Mouse (Mus musculus) gastrocnemius, postnatal 25 days (tissue): Measurements from ENCODE around the gene Actr3. TPM values are rescaled to one million over a fixed set of nuclear protein-coding genes. Genes with fewer than 3 reads are reported as not detected.
"Not testable (repeated sequence)": the region's sequence is repeated elsewhere in the genome, so short reads cannot be mapped to it uniquely, and the experiment has no call there.

Experiments
- DNase-seq: peaks from one replicate; pipeline ENCODE4 v3.0.0; 2022
- total RNA-seq, 2 experiments: library from RNA; stranded (reverse); gene quantifications; 1 replicate in 1 of 2; 2 replicates in 1 of 2; pipeline ENCODE4 v1.2.3; 2021

Gene Actr3
- total RNA-seq, 2 experiments from 2014 or later = 34.5 to 38.6 TPM

GRCm38 (mm10) chr1:125439556-125439955 is 4.0 kb upstream of the Actr3 start:
- no peak for DNase-seq

- DNase-seq = no peak
Observed at GRCm38 (mm10) chr1:125438826-125439225, 3.3 kb upstream of the Actr3 start.

- no peak for DNase-seq
Observed at GRCm38 (mm10) chr1:125437927-125438326, 2.4 kb upstream of the Actr3 start.

GRCm38 (mm10) chr1:125437161-125437560 is 1.6 kb upstream of the Actr3 start:
- DNase-seq = no peak

- no peak for DNase-seq
Observed at GRCm38 (mm10) chr1:125435018-125435368, 534 bp downstream of the Actr3 start.

GRCm38 (mm10) chr1:125434485-125435001 is 984 bp downstream of the Actr3 start:
- peak; percentile 39 for DNase-seq

GRCm38 (mm10) chr1:125431286-125431685 is 4.2 kb downstream of the Actr3 start:
- DNase-seq = no peak

- no peak for DNase-seq
Observed at GRCm38 (mm10) chr1:125430737-125431136, 4.8 kb downstream of the Actr3 start.

GRCm38 (mm10) chr1:125429984-125430383 is 5.5 kb downstream of the Actr3 start:
- DNase-seq = no peak

GRCm38 (mm10) chr1:125428315-125428714 is 7.2 kb downstream of the Actr3 start:
- no peak for DNase-seq

- DNase-seq = no peak
Observed at GRCm38 (mm10) chr1:125426387-125427045, 9.0 kb downstream of the Actr3 start.

- DNase-seq = no peak
Observed at GRCm38 (mm10) chr1:125419906-125420305, 15.6 kb downstream of the Actr3 start.

- DNase-seq = no peak
Observed at GRCm38 (mm10) chr1:125418732-125419131, 16.8 kb downstream of the Actr3 start.

- DNase-seq = no peak
Observed at GRCm38 (mm10) chr1:125407220-125407619, 28.3 kb downstream of the Actr3 start.

GRCm38 (mm10) chr1:125395391-125395790 is 40.1 kb downstream of the Actr3 start:
- DNase-seq = no peak

GRCm38 (mm10) chr1:125393324-125393723 is 42.2 kb downstream of the Actr3 start:
- not testable (repeated sequence) for DNase-seq

GRCm38 (mm10) chr1:125390065-125390754 is 45.3 kb downstream of the Actr3 start:
- DNase-seq = not testable (repeated sequence)

- DNase-seq = not testable (repeated sequence)
Observed at GRCm38 (mm10) chr1:125389634-125390033, 45.9 kb downstream of the Actr3 start.

GRCm38 (mm10) chr1:125388370-125388769 is 47.2 kb downstream of the Actr3 start:
- no peak for DNase-seq

- DNase-seq = no peak
Observed at GRCm38 (mm10) chr1:125386217-125386616, 49.3 kb downstream of the Actr3 start.

- DNase-seq = no peak
Observed at GRCm38 (mm10) chr1:125382622-125383021, 52.9 kb downstream of the Actr3 start.

- DNase-seq = no peak
Observed at GRCm38 (mm10) chr1:125378889-125379288, 56.6 kb downstream of the Actr3 start.

- DNase-seq = no peak
Observed at GRCm38 (mm10) chr1:125372855-125373254, 62.7 kb downstream of the Actr3 start.

GRCm38 (mm10) chr1:125370779-125371178 is 64.7 kb downstream of the Actr3 start:
- DNase-seq = peak; percentile 11
